Mouse (Mus musculus) c-Kit-positive CD71-positive TER-119-negative erythroid progenitor cells, embryonic 14.5 days (primary cell): ENCODE data around the gene Mctp2.

Source experiments
- DNase-seq: peaks from one replicate; pipeline ENCODE4 v3.0.0-alpha.2; 2013; ENCODE audit warnings: low read depth

The Mctp2 gene

GRCm38 (mm10) chr7:72089463-72090175 lies 216.8 kb downstream of the Mctp2 start:
- no peak for DNase-seq

GRCm38 (mm10) chr7:72080705-72081104 lies 225.7 kb downstream of the Mctp2 start:
- DNase-seq = no peak

GRCm38 (mm10) chr7:72078896-72079295 lies 227.5 kb downstream of the Mctp2 start:
- no peak for DNase-seq

- DNase-seq = no peak
Measured at GRCm38 (mm10) chr7:72071418-72072184, 234.8 kb downstream of the Mctp2 start.

- DNase-seq = no peak
Measured at GRCm38 (mm10) chr7:72068454-72068853, 238.0 kb downstream of the Mctp2 start.

GRCm38 (mm10) chr7:72066352-72066751 lies 240.1 kb downstream of the Mctp2 start:
- DNase-seq = no peak

GRCm38 (mm10) chr7:72051759-72052158 lies 254.6 kb downstream of the Mctp2 start:
- DNase-seq = no peak

GRCm38 (mm10) chr7:72047588-72048585 lies 258.5 kb downstream of the Mctp2 start:
- no peak for DNase-seq
